Mouse (Mus musculus): ENCODE results near the gene Folr2. TPM values are rescaled to one million over a fixed set of nuclear protein-coding genes. Genes with fewer than 3 reads are reported as not detected.

The Folr2 gene
- total RNA-seq (2014; fragmentation: Nextera tagmentation) (not detected in 2 replicates), total RNA-seq (2017) (not detected in 2 replicates)

GRCm38 (mm10) chr7:101857094-101857493, at the start of gene Folr2:
TSS of gene Folr2 (minus strand) at chr7:101857194.
- peak; percentile 76 for ATAC-seq (replicated peaks; ENCODE audit: poor library complexity, severe bottlenecking)

- ATAC-seq (replicated peaks; ENCODE audit: poor library complexity, severe bottlenecking), result no peak; the same call in 1 of the 2 replicates
These were observed 49.7 kb upstream of the Folr2 start for GRCm38 (mm10) chr7:101906696-101907095.

- ATAC-seq (replicated peaks; ENCODE audit: poor library complexity, severe bottlenecking), result no peak
These were observed 49.3 kb upstream of the Folr2 start, which contains the start of gene Tomt for GRCm38 (mm10) chr7:101906287-101906681. TSS of gene Tomt (minus strand) at chr7:101906359.

- ATAC-seq (replicated peaks; ENCODE audit: poor library complexity, severe bottlenecking), result peak; percentile 78
These were observed 48.7 kb upstream of the Folr2 start, which contains the start of gene Lamtor1 for GRCm38 (mm10) chr7:101905561-101906286. TSS of gene Lamtor1 (plus strand) at chr7:101905904.

- no peak for ATAC-seq (replicated peaks; ENCODE audit: poor library complexity, severe bottlenecking)
These were observed 45.9 kb upstream of the Folr2 start for GRCm38 (mm10) chr7:101902846-101903245.

GRCm38 (mm10) chr7:101901969-101902368, 45.0 kb upstream of the Folr2 start:
- no peak for ATAC-seq (replicated peaks; ENCODE audit: poor library complexity, severe bottlenecking)

- ATAC-seq (replicated peaks; ENCODE audit: poor library complexity, severe bottlenecking), result no peak
These were observed 43.5 kb upstream of the Folr2 start for GRCm38 (mm10) chr7:101900331-101901097.

GRCm38 (mm10) chr7:101896104-101897066, 39.4 kb upstream of the Folr2 start:
- ATAC-seq (replicated peaks; ENCODE audit: poor library complexity, severe bottlenecking), result peak; percentile 92

- ATAC-seq (replicated peaks; ENCODE audit: poor library complexity, severe bottlenecking), result no peak
These were observed 38.7 kb upstream of the Folr2 start for GRCm38 (mm10) chr7:101895695-101896094.

- no peak for ATAC-seq (replicated peaks; ENCODE audit: poor library complexity, severe bottlenecking)
These were observed 31.5 kb upstream of the Folr2 start for GRCm38 (mm10) chr7:101888460-101888859.

- ATAC-seq (replicated peaks; ENCODE audit: poor library complexity, severe bottlenecking), result no peak
These were observed 29.3 kb upstream of the Folr2 start for GRCm38 (mm10) chr7:101886274-101886673.

- ATAC-seq (replicated peaks; ENCODE audit: poor library complexity, severe bottlenecking), result peak; percentile 76
These were observed 27.2 kb upstream of the Folr2 start for GRCm38 (mm10) chr7:101884160-101884559.

- no peak for ATAC-seq (replicated peaks; ENCODE audit: poor library complexity, severe bottlenecking)
These were observed 25.6 kb upstream of the Folr2 start for GRCm38 (mm10) chr7:101882413-101883154.

- peak; percentile 72 for ATAC-seq (replicated peaks; ENCODE audit: poor library complexity, severe bottlenecking)
These were observed 23.9 kb upstream of the Folr2 start for GRCm38 (mm10) chr7:101880855-101881254.

GRCm38 (mm10) chr7:101875978-101876377, 19.0 kb upstream of the Folr2 start:
- no peak for ATAC-seq (replicated peaks; ENCODE audit: poor library complexity, severe bottlenecking)

GRCm38 (mm10) chr7:101871296-101871695, 14.3 kb upstream of the Folr2 start:
- ATAC-seq (replicated peaks; ENCODE audit: poor library complexity, severe bottlenecking), result 0 out of 2 replicates have a peak, but pooled peaks have one; percentile 17

- no peak for ATAC-seq (replicated peaks; ENCODE audit: poor library complexity, severe bottlenecking)
These were observed 13.6 kb upstream of the Folr2 start, which contains the start of gene Folr1 for GRCm38 (mm10) chr7:101870629-101871028. TSS of gene Folr1 (minus strand) at chr7:101870788.

GRCm38 (mm10) chr7:101869163-101869500, 12.1 kb upstream of the Folr2 start:
- no peak for ATAC-seq (replicated peaks; ENCODE audit: poor library complexity, severe bottlenecking)
